Mouse (Mus musculus): Measurements from ENCODE around the gene Cryzl2.

DNA sequence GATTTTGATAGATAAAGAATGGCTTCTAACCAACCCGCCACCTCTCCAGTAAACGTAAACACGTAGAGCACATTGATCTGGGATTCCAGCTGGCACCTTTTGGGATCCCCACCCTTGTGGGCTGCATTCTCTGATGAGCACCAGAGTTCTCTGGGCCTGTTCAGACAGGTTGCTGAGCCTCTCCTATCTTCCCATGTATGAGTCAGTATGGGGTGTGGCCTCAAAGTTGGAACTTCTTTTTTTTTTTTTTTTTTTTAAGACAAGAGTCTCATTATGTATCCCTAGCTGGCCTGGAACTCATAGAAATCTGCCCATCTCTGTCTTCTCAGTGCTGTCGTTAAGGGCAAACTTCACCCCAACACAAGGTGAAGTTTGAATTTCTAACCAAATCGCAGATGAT is 1.5 kb downstream of the Cryzl2 start:
- TF ChIP-seq MAX (IDR thresholded peaks at IDR 0.05) = no peak
- no peak for TF ChIP-seq CTCF (IDR thresholded peaks at IDR 0.05; ENCODE audit: control insufficient read depth, insufficient read depth, insufficient read length)
- TF ChIP-seq USF1 (IDR thresholded peaks at IDR 0.05; ENCODE audit: low read depth) = no peak
- TF ChIP-seq MYOG (IDR thresholded peaks at IDR 0.05; ENCODE audit: control insufficient read depth, extremely low read depth, insufficient read length) = no peak
- no peak for TF ChIP-seq MYOD1 (IDR thresholded peaks at IDR 0.05; ENCODE audit: control insufficient read depth, insufficient read length, low read depth)

Measured in C2C12 (cell line).